Mouse (Mus musculus) cerebellum, adult 2 months (tissue): ENCODE data around the gene Bag2. TPM values are rescaled to one million over a fixed set of nuclear protein-coding genes. Genes with fewer than 3 reads are reported as not detected.

Experiments
- DNase-seq, 2 experiments: peaks; one replicate each; pipeline ENCODE4 v3.0.0; 2021
- H3K27ac ChIP-seq: fragments of 200-500 bp; 2 replicates; pipeline ENCODE4 v1.5.1; 2012; ENCODE audit warnings: low read length, control low read depth, inconsistent platforms; ENCODE audit not compliant: insufficient read depth
- H3K27me3 ChIP-seq: fragments of 200-500 bp; 2 replicates; pipeline ENCODE4 v1.6.1; 2012; ENCODE audit warnings: inconsistent platforms, mild to moderate bottlenecking, low read length, moderate library complexity; ENCODE audit not compliant: control insufficient read depth, insufficient read depth
- H3K4me1 ChIP-seq: fragments of 200-500 bp; 2 replicates; pipeline ENCODE4 v1.6.1; 2011; ENCODE audit warnings: low read length; ENCODE audit not compliant: control insufficient read depth, insufficient read depth
- H3K4me3 ChIP-seq: fragments of 200-500 bp; replicated peaks from 2 replicates; pipeline ENCODE3; 2011; ENCODE audit warnings: mild to moderate bottlenecking, low read depth, low read length, control low read depth; ENCODE audit not compliant: insufficient read depth
- CTCF ChIP-seq: fragments of 200-500 bp; IDR thresholded peaks from 2 replicates; pipeline ENCODE4 v1.5.1; 2011; ENCODE audit warnings: low read depth, mild to moderate bottlenecking, control low read depth, low read length, moderate library complexity, borderline replicate concordance; ENCODE audit not compliant: insufficient read depth
- POLR2A ChIP-seq: fragments of 200-500 bp; IDR thresholded peaks from 2 replicates; pipeline ENCODE4 v1.6.1; 2011; ENCODE audit warnings: low read length, control low read depth, borderline replicate concordance; ENCODE audit not compliant: insufficient read depth
- WGBS: fragments of 180-500 bp; shearing (Covaris S2); methylation state at CpG from one replicate; pipeline ENCODE4 v1.1.7; 2018; 5-methylcytosine and 5-hydroxymethylcytosine counted together
- polyA plus RNA-seq: library from polyadenylated mRNA; depleted of rRNA; stranded (reverse); fragments of >200 nt; gene quantifications from 2 replicates; pipeline ENCODE4 v1.2.3, GENCODE M21; 2012; rRNA removed

Gene Bag2
- polyA plus RNA-seq, 1 experiment, result 18.7 TPM

- no peak for TF ChIP-seq CTCF
- TF ChIP-seq POLR2A, result no peak
- Histone ChIP-seq H3K27me3 (no peaks in the 10 kb centered on the region), H3K4me1 (no peaks in the 10 kb centered on the region), H3K4me3 (no peak overlapping the region), H3K27ac (no peak overlapping the region)
- DNase-seq, result no peak
- WGBS, result 83% methylated on average over 2 of the region's 2 CpGs
Measured at GRCm38 (mm10) chr1:33696016-33696415, 61.6 kb downstream of the Bag2 start.

Other genes starting within 250 kb of the Bag2 start
- gene Prim2, start 88.0 kb downstream of the Bag2 start, polyA plus RNA-seq, result 11.8 and 12.2 TPM in 2 replicates
- 22.0 and 25.1 TPM in 2 replicates for gene Rab23, start 37.9 kb downstream of the Bag2 start, polyA plus RNA-seq
- 21.2 and 21.9 TPM in 2 replicates for gene Zfp451, start 56.8 kb upstream of the Bag2 start, polyA plus RNA-seq
- gene Bend6, start 150.0 kb upstream of the Bag2 start, polyA plus RNA-seq, result 276 and 283 TPM in 2 replicates
- 143 and 148 TPM in 2 replicates for gene Dst, start 150.4 kb upstream of the Bag2 start, polyA plus RNA-seq